Mouse (Mus musculus) MN1 (cell line): Measurements from ENCODE around the gene Cdh4.

Source experiments
- DNase-seq: peaks from one replicate; pipeline ENCODE4 v3.0.0-alpha.2; 2016; ENCODE audit warnings: low spot score

Gene Cdh4

GRCm38 (mm10) chr2:179946496-179946895 is 504.3 kb downstream of the Cdh4 start:
- no peak for DNase-seq

GRCm38 (mm10) chr2:179947607-179948006 is 505.4 kb downstream of the Cdh4 start:
- no peak for DNase-seq

GRCm38 (mm10) chr2:179948820-179949219 is 506.6 kb downstream of the Cdh4 start:
- DNase-seq, result no peak
